Mouse (Mus musculus): ENCODE data around the gene Rbmxl2.

Rbmxl2 gene

GRCm38 (mm10) chr7:107209204-107209860 lies at the start of gene Rbmxl2:
Gene Rbmxl2, plus strand, starts transcription at chr7:107209445.
- DNase-seq (ENCODE audit: low spot score): no peak

- DNase-seq (ENCODE audit: low spot score): no peak
These were observed 42.6 kb upstream of the Rbmxl2 start, which contains the start of gene Nlrp14 for GRCm38 (mm10) chr7:107166690-107167089. Gene Nlrp14, plus strand, starts transcription at chr7:107166990.

DNA sequence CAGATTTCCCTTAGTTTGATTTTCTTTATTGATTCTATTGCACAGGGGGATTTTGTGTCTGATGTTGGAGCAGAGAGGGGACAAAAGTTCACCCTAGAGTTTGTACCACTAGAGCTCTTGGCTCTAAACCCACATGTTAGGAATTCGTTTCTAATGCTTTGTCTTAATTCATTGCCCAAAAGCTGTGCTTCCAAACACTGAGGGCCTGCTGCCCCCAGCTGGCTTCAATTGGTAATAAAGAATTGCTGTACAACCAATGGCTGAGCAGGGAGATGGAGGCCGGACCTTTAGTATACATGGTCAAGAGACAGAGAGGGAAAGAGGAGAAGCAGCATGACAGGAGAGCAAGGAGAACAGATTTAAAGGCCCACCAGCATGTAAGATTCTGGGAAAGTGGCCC lies 28.8 kb upstream of the Rbmxl2 start:
- no peak for DNase-seq (ENCODE audit: low spot score)

DNA sequence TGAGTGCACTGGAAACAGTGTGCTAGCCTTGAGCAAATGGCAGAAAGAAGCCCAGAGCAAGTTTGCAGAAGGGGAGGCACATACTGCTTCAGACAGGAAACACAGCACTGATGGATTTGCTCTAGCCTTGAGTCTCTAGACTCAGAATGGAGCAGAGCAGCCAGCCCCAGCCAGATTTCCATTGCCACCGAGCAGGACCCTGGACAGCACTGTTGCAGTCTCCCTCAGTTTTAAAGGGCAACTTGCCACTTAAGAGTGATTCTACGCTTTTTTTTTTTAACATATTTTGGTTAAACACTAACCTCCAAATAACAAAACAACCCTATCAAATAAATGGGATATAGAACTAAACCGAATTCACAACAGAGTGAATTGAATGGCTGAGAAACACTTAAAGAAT lies 7.4 kb upstream of the Rbmxl2 start:
- no peak for DNase-seq (ENCODE audit: low spot score)

DNA sequence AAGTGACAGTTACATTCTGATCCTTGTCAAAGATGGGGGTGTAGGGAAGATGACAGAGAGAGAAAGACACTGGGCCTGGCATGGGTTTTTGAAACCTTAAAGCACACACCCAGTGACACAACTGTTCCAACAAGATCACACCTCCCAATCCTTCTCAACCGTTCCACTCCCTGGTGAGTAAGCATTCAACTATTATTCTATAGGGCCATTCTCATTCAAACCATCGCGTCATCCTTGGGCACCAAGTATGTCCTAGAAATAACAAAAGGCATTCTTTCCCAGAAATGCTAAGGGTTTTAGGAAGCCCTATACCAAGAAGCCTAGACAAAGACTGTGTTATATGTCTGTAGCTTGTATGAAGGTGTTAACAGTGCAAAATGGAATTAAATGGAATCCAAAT lies 1.4 kb upstream of the Rbmxl2 start:
- DNase-seq (ENCODE audit: low spot score): no peak

DNA sequence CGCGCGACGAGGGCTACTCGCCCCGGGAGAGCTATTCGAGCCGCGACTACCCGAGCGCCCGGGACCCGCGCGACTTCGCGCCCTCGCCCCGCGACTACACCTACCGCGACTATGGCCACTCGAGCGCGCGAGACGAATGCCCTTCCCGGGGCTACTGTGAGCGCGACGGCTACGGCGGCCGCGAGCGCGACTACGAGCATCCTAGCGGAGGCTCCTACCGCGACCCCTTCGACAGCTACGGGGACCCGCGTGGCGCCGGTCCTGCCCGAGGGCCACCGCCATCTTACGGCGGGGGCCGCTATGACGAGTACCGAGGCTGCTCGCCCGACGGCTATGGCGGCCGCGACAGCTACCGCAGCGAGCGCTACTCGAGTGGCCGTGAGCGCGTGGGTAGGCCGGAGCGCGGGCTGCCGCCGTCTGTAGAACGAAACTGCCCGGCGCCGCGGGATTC lies 906 bp downstream of the Rbmxl2 start:
- DNase-seq (ENCODE audit: low spot score): no peak

- no peak for DNase-seq (ENCODE audit: low spot score)
These were observed 6.5 kb downstream of the Rbmxl2 start for GRCm38 (mm10) chr7:107215723-107216122.

GRCm38 (mm10) chr7:107216845-107217244 lies 7.6 kb downstream of the Rbmxl2 start:
- no peak for DNase-seq (ENCODE audit: low spot score)

DNA sequence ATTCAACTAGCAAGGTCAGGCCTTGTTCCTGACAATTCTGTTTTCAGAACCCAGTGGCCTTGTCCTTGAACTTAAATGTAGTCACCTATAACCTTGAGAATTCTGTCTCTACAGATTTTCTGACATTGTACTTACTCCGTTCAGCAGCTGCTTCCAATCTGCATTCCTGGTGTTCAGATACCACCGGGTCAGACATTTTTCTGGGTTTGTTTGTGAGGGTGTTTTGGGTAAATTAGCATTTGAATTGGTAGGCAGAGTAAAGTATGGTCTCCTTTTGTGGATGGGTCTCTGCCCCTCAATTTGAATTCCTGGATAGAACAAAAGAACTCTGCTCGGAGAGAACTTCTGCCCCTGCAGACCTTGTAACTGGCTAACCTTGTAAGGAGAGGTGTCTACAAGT lies 27.6 kb downstream of the Rbmxl2 start:
- DNase-seq (ENCODE audit: low spot score): no peak

DNA sequence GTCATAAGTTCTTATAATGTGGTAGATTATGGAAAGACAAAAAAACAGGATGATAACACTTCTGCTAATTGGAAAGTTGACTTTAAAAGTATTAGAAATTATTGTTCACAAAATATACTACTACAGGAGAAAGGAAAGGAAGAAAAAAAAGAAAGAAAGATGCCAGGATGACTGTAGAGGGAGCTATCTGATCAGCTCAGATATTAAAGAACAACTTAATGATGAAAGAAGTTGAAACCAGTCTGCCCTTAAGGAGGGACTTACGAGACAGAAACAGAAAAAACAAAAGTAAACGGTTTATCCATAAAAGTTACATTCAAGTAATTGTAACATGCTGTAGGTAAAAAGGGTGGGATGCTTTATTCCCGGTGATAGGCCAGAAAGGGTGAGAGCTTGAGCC lies 28.3 kb downstream of the Rbmxl2 start:
- no peak for DNase-seq (ENCODE audit: low spot score)

DNA sequence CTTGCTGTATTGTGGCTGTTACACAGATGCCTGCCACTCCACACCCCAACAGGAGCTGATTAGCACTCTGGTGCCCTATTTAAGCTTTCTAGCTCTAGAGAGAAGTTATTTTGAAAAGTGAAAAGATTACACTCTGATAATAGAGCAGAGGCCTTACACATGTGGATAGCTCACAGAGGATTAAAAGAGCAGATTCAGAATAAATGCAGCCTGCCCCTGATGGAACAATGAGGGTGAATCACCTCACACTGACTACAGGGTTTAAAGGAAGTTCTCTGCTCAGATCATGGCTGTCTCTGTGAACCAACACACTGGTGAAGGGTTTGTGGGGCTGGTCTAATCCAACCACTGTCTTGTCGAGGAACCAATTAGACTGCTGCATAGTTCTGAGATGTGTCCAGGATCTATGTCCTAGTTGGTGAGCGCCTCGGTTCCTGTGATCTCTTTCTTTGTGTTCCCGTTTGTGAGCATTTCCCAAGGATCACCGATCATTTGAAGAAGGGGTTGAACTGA lies 32.2 kb downstream of the Rbmxl2 start:
- DNase-seq (ENCODE audit: low spot score): no peak

DNA sequence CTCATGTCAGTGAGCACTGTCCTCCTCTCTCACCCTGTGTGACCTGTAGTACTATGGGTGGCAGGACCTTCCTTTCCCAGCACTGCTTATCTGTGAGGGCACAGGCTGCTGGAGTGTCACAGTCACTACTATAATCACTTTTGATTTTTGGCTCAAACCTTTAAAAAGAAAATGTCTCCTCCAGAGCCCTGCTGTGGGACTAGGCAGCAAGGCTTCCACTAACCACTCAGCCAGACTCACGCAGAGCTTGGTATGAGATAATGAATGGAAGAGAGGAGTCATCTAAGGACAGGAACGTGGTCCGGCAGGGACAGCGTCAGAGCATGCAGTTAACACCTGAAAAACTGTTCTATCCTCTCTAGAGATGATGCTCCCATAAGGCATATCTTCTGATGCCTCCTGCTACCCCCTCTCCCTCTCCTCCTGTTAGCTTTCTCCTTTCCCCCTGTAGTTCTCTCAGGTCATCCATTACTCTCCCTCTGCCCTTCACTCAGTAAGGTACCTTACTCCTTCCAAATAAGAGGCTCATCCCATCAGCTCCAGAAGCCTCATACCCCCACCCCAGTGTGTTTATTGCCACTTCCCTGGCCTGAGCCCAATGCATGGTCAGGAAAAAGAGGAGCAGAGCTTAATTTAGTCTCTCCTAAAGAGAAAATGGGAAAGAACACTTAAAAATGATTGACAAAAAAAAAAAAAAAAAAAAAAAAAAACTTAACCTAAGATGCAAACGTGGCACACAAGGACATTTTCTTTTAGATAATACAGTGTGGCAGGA lies 41.2 kb downstream of the Rbmxl2 start:
- no peak for DNase-seq (ENCODE audit: low spot score)

- DNase-seq (ENCODE audit: low spot score): no peak
These were observed 44.1 kb downstream of the Rbmxl2 start for GRCm38 (mm10) chr7:107253355-107253754.

DNA sequence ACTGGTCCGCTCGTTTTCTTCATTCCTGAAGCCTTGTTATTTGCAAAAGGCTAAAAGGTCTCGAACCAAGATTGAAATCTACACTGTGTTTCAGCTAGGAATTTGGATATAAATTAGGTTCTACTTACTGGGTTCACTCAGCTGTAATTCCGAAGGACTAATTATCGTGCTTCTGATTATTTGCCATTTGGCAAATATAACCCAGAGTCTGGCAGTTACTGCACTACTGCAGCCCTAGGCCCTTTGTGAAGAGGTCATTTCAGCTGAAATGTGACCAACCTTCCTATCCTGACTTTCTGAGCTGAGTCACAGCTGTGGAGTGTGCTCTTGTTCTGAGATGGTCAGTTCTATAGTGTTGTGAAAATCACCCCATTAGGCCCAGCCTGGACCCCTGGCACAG lies 50.7 kb downstream of the Rbmxl2 start:
- no peak for DNase-seq (ENCODE audit: low spot score)
